Mouse (Mus musculus): ENCODE measurements around the gene Axl.
A peak's percentile ranks its signal among the peaks of the same experiment; 100 is the strongest.

Axl gene

DNA sequence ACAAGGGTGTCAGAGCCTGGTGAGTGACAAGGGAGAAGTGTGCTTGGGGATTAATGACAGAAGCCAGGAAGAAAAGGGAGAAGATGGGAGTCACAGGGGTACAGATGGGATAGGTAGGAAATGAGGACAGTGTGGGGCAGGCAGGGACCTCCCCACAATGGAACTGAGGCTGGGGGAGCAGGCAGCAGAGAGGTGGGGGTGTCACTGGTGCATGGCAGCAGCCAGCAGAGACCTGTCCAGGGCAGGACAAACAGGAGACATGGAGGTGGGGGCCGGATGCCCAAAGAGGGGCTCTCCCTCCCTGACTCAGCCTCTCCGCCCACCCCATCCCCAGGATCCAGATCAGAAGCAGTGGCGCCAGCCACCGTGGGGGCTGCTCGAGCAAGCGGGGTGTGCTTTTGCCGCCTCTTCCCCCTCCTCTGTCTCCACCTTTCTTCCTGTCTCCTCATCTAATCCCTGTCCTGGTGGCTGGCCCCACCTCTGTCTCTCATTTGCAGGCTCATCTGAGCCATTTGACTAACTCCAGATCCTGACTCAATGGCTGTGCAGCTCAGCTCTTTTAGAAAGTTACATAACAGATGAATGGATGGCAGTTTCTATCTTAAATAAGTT lies 77.9 kb downstream of the Axl start:
- DNase-seq (ENCODE audit: low spot score in 2 of 2): peak in 1 of 2 experiments; percentile 67

DNA sequence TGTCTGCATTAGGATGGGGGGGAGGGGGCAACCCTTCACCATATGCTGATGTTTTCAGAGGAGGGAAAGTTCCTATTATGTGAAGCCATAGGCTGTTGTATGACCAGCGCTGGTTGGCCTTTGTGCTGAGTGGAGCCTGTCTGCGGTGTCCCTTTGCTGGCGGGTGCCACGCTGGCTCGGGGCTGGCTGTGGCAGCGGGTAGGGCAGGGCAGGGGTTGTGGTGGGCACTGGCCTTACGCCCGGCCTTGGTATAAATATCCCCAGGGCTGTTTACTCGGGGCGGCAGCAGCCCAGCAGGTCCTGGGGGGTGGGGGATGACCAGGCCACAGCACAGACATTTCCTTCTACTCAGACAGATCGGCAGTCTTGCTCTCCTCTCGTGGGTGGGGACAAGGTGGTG lies 78.5 kb downstream of the Axl start:
- DNase-seq (ENCODE audit: low spot score in 2 of 2): no peak

DNA sequence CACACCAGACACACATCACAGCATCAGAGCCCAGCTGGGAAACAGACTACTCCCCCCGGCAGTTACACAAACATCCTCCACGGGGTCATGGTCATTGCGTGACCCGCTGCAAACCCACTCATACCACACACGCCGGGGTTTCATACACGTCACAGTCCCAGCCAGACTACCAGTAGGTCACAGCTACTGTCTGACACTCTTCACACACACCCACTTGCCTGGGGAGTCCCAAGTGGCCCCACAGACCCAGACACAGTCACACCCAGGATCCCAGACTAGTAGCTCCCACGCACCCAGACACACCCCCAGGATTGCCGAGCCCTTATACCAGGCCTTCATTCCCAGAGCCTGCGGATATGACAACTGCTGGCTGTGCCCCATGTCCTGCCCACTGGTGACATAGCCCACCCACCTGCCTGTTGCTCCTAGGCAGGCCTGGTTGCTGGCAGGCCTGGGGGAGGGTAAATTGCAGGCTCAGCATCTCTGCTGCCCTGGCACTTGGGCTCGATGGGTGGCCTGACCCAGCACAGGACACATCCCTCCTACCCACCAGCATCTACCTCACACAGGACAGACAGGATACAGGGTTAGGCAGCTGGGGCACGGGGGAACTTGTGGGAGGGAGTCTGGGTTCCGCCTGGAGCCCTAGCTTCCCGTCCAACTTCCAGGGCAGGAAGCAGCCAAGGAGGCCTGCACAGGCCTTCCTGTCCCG lies 80.8 kb downstream of the Axl start:
- no peak for DNase-seq (ENCODE audit: low spot score in 2 of 2)
